Mouse (Mus musculus): ENCODE measurements around the gene 1110059E24Rik. TPM values are rescaled to one million over a fixed set of nuclear protein-coding genes. Genes with fewer than 3 reads are reported as not detected.
A peak's percentile ranks its signal among the peaks of the same experiment; 100 is the strongest.

Gene 1110059E24Rik
- polyA plus RNA-seq, 1 experiment, result 4.3 TPM

DNA sequence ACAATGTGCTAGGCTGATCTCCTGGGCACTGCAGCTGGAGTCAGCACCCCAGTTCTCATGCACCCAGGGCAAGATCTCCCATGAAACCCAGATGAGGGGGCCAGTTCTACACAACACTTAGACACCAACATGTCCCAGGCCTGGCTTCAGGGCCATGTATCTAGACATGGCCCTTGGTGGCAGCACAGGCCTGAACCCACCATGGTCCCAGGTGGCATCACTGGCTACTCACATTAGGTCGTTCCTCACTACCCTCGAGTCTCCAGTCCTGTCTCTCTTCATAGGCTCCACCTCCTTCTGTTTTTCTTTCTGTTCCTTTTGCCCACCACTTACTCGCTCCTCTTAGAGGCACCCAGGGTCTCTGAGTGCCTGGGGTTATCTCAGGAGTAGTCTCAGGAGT lies 72.9 kb downstream of the 1110059E24Rik start:
- 84% methylated on average over 3 of the region's 3 CpGs for whole genome bisulfite sequencing
- Histone ChIP-seq H3K4me3 (ENCODE audit: extremely low read depth, insufficient read depth, insufficient read length) (no peak overlapping the region), H3K27me3 (ENCODE audit: control insufficient read depth, insufficient read depth, low read length) (no peaks in the 10 kb centered on the region), H3K4me1 (ENCODE audit: control insufficient read depth, insufficient read depth, insufficient read length) (peaks cover 9% of the 10 kb centered on the region), H3K36me3 (ENCODE audit: control insufficient read depth, insufficient read depth, low read length) (no peaks in the 10 kb centered on the region), H3K27ac (ENCODE audit: insufficient read depth, low read length) (no peak overlapping the region)
- DNase-seq (ENCODE audit: low read depth in 1 of 2, low spot score in 2 of 2), result no peak
- TF ChIP-seq POLR2A (IDR thresholded peaks at IDR 0.05; ENCODE audit: low read depth, low read length) (no peak), CTCF (IDR thresholded peaks at IDR 0.05; ENCODE audit: extremely low read depth, insufficient read depth, insufficient read length, insufficient replicate concordance) (no peak)

DNA sequence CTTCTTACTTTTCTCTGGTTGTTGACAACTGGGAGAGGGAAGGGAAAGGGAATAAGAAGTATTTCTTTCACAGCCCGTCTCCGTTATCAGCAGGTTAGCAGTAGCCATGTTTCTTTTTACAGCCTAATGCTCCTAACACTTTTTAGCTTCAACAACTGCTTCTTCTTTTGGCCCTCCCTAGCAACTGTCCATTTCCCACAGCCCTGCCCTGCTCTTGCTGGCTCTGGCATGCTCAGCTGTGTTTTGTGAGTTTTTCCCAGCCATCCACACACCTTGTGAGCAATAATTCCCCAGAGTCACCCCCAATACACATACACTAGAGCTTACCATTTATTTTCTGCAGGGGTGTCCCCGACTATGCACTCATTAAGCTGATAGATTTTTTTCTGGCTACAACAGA lies 75.3 kb downstream of the 1110059E24Rik start:
- 91% methylated on average over 3 of the region's 3 CpGs for WGBS
- Histone ChIP-seq H3K4me1 (ENCODE audit: control insufficient read depth, insufficient read depth, insufficient read length) (no peaks in the 10 kb centered on the region; the same call in none of the 2 replicates), H3K4me3 (ENCODE audit: extremely low read depth, insufficient read depth, insufficient read length) (no peak overlapping the region), H3K27ac (ENCODE audit: insufficient read depth, low read length) (no peak overlapping the region), H3K27me3 (ENCODE audit: control insufficient read depth, insufficient read depth, low read length) (no peaks in the 10 kb centered on the region), H3K36me3 (ENCODE audit: control insufficient read depth, insufficient read depth, low read length) (no peaks in the 10 kb centered on the region)
- DNase-seq (ENCODE audit: low read depth in 1 of 2, low spot score in 2 of 2), result no peak
- TF ChIP-seq CTCF (IDR thresholded peaks at IDR 0.05; ENCODE audit: extremely low read depth, insufficient read depth, insufficient read length, insufficient replicate concordance), result no peak

DNA sequence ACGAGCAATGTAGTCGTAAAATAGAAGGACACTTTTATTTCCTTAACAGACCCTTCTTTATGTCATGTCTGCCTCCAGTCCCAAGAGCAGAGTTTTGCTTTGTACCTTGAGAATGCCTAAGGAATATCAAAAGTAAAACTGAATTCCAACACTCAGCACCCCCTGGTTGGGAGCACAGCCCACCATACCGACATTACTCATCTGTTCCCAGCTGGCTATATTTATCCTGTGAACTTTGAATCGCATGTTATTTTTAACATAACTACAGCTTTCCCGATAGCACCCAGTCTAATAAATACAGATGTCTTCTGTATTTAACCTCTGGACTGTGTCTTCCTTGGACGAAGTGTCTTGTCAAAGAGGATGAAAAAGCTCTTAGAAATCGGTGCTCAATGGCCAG lies 80.8 kb downstream of the 1110059E24Rik start:
- H3K36me3 ChIP-seq (ENCODE audit: control insufficient read depth, insufficient read depth, low read length), result no peaks in the 10 kb centered on the region
- H3K4me1 ChIP-seq (ENCODE audit: control insufficient read depth, insufficient read depth, insufficient read length), result peaks cover 2% of the 10 kb centered on the region; the same call in 1 of the 2 replicates
- no peak overlapping the region for H3K4me3 ChIP-seq (ENCODE audit: extremely low read depth, insufficient read depth, insufficient read length)
- WGBS, result 88% methylated on average over 7 of the region's 7 CpGs
- no peaks in the 10 kb centered on the region for H3K27me3 ChIP-seq (ENCODE audit: control insufficient read depth, insufficient read depth, low read length)
- TF ChIP-seq POLR2A (IDR thresholded peaks at IDR 0.05; ENCODE audit: low read depth, low read length) (no peak), CTCF (IDR thresholded peaks at IDR 0.05; ENCODE audit: extremely low read depth, insufficient read depth, insufficient read length, insufficient replicate concordance) (no peak)
- H3K27ac ChIP-seq (ENCODE audit: insufficient read depth, low read length), result no peak overlapping the region
- no peak for DNase-seq (ENCODE audit: low read depth in 1 of 2, low spot score in 2 of 2)

DNA sequence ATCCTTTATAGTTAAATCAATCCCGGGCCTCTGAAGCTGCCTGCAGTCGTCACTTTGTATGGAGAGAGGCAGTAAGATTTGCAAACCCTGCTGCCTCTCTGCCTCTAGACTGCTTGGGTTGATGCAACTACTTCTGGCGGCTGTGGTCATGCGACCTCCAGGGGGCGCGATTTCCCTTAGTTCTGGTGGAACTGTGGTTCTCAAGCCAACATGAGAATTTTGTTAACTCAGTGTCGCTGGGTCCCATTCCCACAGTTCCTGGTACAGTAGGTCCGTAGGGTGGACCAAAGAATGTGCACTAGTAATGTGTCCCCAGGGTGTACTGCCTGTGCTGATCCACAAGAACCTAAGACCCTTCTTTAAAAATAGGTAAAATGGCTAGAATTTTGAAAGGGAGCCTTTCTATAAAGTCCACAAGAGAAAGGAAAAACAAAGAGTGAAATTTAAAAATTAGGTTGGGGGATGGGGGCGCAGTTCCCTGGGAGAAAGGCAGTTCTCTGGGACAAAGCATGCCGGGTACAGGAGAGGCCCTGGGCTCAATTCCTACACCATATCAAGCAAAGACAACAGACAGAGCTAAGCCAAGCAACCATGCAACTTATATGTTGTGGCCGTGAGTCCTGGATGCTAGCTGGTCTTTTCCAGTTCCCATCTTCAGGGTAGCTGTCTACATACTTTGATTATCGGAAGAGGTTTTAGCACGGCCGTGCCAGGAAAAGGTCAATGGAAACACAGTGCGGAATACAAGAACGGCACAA lies 81.4 kb downstream of the 1110059E24Rik start:
- peak; percentile 61 to 91 for DNase-seq (ENCODE audit: low read depth in 1 of 2, low spot score in 2 of 2)
- Histone ChIP-seq H3K4me3 (ENCODE audit: extremely low read depth, insufficient read depth, insufficient read length) (no peak overlapping the region), H3K27ac (ENCODE audit: insufficient read depth, low read length) (no peak overlapping the region), H3K36me3 (ENCODE audit: control insufficient read depth, insufficient read depth, low read length) (no peaks in the 10 kb centered on the region), H3K27me3 (ENCODE audit: control insufficient read depth, insufficient read depth, low read length) (no peaks in the 10 kb centered on the region), H3K4me1 (ENCODE audit: control insufficient read depth, insufficient read depth, insufficient read length) (peaks cover 2% of the 10 kb centered on the region; the same call in 1 of the 2 replicates)
- 44% methylated on average over 16 of the region's 16 CpGs for WGBS
- TF ChIP-seq CTCF (IDR thresholded peaks at IDR 0.05; ENCODE audit: extremely low read depth, insufficient read depth, insufficient read length, insufficient replicate concordance) (peak; percentile 90), POLR2A (IDR thresholded peaks at IDR 0.05; ENCODE audit: low read depth, low read length) (no peak)

DNA sequence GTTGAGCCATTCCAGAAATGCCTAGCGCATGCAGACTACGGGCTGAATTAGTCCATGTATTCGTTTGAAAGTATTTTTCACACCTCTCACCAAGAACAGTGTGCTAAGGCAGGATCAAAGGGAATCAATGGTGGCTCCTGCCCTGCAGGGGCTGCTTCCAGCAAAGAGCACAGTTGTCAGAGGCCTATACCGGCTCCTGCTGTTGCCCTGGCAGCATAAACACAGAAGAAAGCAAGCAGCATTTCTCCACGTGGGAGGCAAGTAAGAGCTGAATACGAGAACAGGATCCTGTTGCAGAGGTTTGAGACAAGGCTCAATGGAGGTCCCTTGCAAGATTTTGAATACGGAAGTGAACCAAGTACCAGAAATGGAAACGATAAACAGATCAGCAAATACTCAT lies 82.0 kb downstream of the 1110059E24Rik start:
- H3K36me3 ChIP-seq (ENCODE audit: control insufficient read depth, insufficient read depth, low read length), result no peaks in the 10 kb centered on the region
- 64% methylated on average over 8 of the region's 8 CpGs for WGBS
- TF ChIP-seq CTCF (IDR thresholded peaks at IDR 0.05; ENCODE audit: extremely low read depth, insufficient read depth, insufficient read length, insufficient replicate concordance), result no peak
- no peak for TF ChIP-seq POLR2A (IDR thresholded peaks at IDR 0.05; ENCODE audit: low read depth, low read length)
- H3K4me1 ChIP-seq (ENCODE audit: control insufficient read depth, insufficient read depth, insufficient read length), result peaks cover 2% of the 10 kb centered on the region; the same call in 1 of the 2 replicates
- no peak overlapping the region; the same call in 1 of the 2 replicates for H3K27ac ChIP-seq (ENCODE audit: insufficient read depth, low read length)
- H3K27me3 ChIP-seq (ENCODE audit: control insufficient read depth, insufficient read depth, low read length), result no peaks in the 10 kb centered on the region
- no peak for DNase-seq (ENCODE audit: low read depth in 1 of 2, low spot score in 2 of 2)
- H3K4me3 ChIP-seq (ENCODE audit: extremely low read depth, insufficient read depth, insufficient read length), result peak overlapping the region; percentile 0; the same call in 1 of the 2 replicates

DNA sequence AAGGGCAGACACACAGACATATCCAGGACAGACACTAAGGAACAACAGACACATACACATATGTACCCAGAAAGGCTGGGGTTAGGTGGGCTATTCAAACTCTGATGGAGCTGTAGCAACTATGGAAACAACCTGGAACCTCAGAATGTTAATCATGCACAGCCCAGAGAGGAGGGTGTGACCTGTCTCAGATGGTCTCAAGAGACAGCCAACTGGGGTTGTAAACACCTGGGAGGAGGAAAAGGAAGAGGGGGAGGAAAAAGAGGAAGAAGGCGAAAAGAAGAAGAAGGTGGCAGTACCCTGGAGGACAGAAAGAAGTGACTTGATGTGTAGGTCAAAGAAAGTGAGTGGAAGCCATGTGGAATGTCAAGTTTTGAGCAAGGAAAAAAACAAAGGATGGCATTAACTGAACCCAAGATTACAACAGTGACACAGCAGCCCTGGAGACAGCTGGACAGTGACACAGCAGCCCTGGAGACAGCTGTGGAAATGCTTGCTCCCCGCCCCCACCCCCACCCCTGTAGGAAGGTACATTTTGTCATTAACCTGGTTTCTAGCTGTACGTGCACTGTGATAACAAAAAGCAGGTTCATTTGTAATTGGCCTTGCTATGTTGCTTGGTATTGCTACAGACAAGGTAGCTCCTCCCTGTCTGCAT lies 84.1 kb downstream of the 1110059E24Rik start:
- no peak overlapping the region for H3K4me3 ChIP-seq (ENCODE audit: extremely low read depth, insufficient read depth, insufficient read length)
- peaks cover 2% of the 10 kb centered on the region; the same call in 1 of the 2 replicates for H3K4me1 ChIP-seq (ENCODE audit: control insufficient read depth, insufficient read depth, insufficient read length)
- no peaks in the 10 kb centered on the region for H3K27me3 ChIP-seq (ENCODE audit: control insufficient read depth, insufficient read depth, low read length)
- no peaks in the 10 kb centered on the region for H3K36me3 ChIP-seq (ENCODE audit: control insufficient read depth, insufficient read depth, low read length)
- peak in 1 of 2 experiments; percentile 46 for DNase-seq (ENCODE audit: low read depth in 1 of 2, low spot score in 2 of 2)
- WGBS, result 36% methylated on average over 3 of the region's 3 CpGs
- peak overlapping the region; percentile 73 for H3K27ac ChIP-seq (ENCODE audit: insufficient read depth, low read length)
- TF ChIP-seq CTCF (IDR thresholded peaks at IDR 0.05; ENCODE audit: extremely low read depth, insufficient read depth, insufficient read length, insufficient replicate concordance), result no peak
- no peak for TF ChIP-seq POLR2A (IDR thresholded peaks at IDR 0.05; ENCODE audit: low read depth, low read length)

DNA sequence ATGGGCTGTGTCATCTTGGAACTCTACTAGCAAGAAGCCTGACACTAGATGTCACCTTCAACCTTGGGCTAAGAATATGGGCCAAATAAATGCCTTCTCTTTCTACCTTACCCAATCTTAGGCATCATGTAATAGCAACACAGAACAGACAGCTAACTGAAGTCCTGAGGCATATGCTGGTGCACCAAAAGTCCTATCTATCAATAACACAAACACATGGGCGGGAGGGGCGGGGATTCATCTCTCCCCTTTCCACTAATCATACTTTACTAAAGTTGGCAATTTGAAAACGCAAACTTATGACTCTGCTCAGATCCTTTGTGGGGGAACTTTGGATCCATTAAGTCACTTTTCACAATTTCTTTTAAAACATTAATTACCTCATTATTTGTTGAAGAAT lies 84.8 kb downstream of the 1110059E24Rik start:
- Histone ChIP-seq H3K36me3 (ENCODE audit: control insufficient read depth, insufficient read depth, low read length) (no peaks in the 10 kb centered on the region), H3K27me3 (ENCODE audit: control insufficient read depth, insufficient read depth, low read length) (no peaks in the 10 kb centered on the region), H3K4me1 (ENCODE audit: control insufficient read depth, insufficient read depth, insufficient read length) (peaks cover 4% of the 10 kb centered on the region), H3K4me3 (ENCODE audit: extremely low read depth, insufficient read depth, insufficient read length) (no peak overlapping the region), H3K27ac (ENCODE audit: insufficient read depth, low read length) (no peak overlapping the region)
- 87% methylated on average over 3 of the region's 3 CpGs for WGBS
- DNase-seq (ENCODE audit: low read depth in 1 of 2, low spot score in 2 of 2), result no peak
- TF ChIP-seq CTCF (IDR thresholded peaks at IDR 0.05; ENCODE audit: extremely low read depth, insufficient read depth, insufficient read length, insufficient replicate concordance), result no peak
- TF ChIP-seq POLR2A (IDR thresholded peaks at IDR 0.05; ENCODE audit: low read depth, low read length), result no peak

All from spleen, adult 2 months (tissue).